Mouse (Mus musculus): ENCODE data around the gene Emilin2. TPM values are rescaled to one million over a fixed set of nuclear protein-coding genes. Genes with fewer than 3 reads are reported as not detected.

Gene Emilin2
- total RNA-seq, 2 experiments from 2014 or later, result 169 to 172 TPM

GRCm38 (mm10) chr17:71230108-71230709, 81.6 kb downstream of the Emilin2 start:
- no peak for DNase-seq

- no peak for DNase-seq
Measured at GRCm38 (mm10) chr17:71228651-71229050, 83.1 kb downstream of the Emilin2 start.

GRCm38 (mm10) chr17:71227128-71227895, 84.5 kb downstream of the Emilin2 start:
- DNase-seq, result no peak

- DNase-seq, result peak; percentile 63
Measured at GRCm38 (mm10) chr17:71225091-71225490, 86.7 kb downstream of the Emilin2 start.

GRCm38 (mm10) chr17:71224521-71224920, 87.3 kb downstream of the Emilin2 start:
- DNase-seq, result no peak

- DNase-seq, result no peak
Measured at GRCm38 (mm10) chr17:71223676-71224075, 88.1 kb downstream of the Emilin2 start.

- DNase-seq, result no peak
Measured at GRCm38 (mm10) chr17:71221383-71221782, 90.4 kb downstream of the Emilin2 start.

- no peak for DNase-seq
Measured at GRCm38 (mm10) chr17:71217111-71217685, 94.6 kb downstream of the Emilin2 start.

GRCm38 (mm10) chr17:71216263-71216662, 95.5 kb downstream of the Emilin2 start:
- DNase-seq, result no peak

- DNase-seq, result no peak
Measured at GRCm38 (mm10) chr17:71215241-71215839, 96.4 kb downstream of the Emilin2 start.

- DNase-seq, result no peak
Measured at GRCm38 (mm10) chr17:71214514-71215240, 97.1 kb downstream of the Emilin2 start.

GRCm38 (mm10) chr17:71213666-71214065, 98.1 kb downstream of the Emilin2 start:
- DNase-seq, result no peak

GRCm38 (mm10) chr17:71211962-71212646, 99.7 kb downstream of the Emilin2 start:
- no peak for DNase-seq

GRCm38 (mm10) chr17:71209936-71210335, 101.8 kb downstream of the Emilin2 start:
- DNase-seq, result no peak

GRCm38 (mm10) chr17:71208921-71209320, 102.9 kb downstream of the Emilin2 start:
- DNase-seq, result no peak

GRCm38 (mm10) chr17:71208376-71208775, 103.4 kb downstream of the Emilin2 start:
- no peak for DNase-seq

- no peak for DNase-seq
Measured at GRCm38 (mm10) chr17:71207268-71207667, 104.5 kb downstream of the Emilin2 start.

- DNase-seq, result no peak
Measured at GRCm38 (mm10) chr17:71206136-71206893, 105.5 kb downstream of the Emilin2 start.

GRCm38 (mm10) chr17:71204809-71205091, 107.0 kb downstream of the Emilin2 start:
- DNase-seq, result no peak

- no peak for DNase-seq
Measured at GRCm38 (mm10) chr17:71203998-71204808, 107.6 kb downstream of the Emilin2 start.
